Mouse (Mus musculus): ENCODE measurements at regions not wholly inside any gene's neighbourhood (a gene's known extent, or its start where the extent isn't known, plus 50 kb on each side); places are given as distances from the start of the nearest gene placed in this dataset.

- no peak for DNase-seq (ENCODE audit: low spot score in 2 of 2)
These were observed 103.2 kb downstream of the Vegfa start for GRCm38 (mm10) chr17:45928903-45929477.

GRCm38 (mm10) chr17:45928013-45928412 is 104.2 kb downstream of the Vegfa start:
- DNase-seq (ENCODE audit: low spot score in 2 of 2): no peak

GRCm38 (mm10) chr17:45925845-45926244 is 106.3 kb downstream of the Vegfa start:
- DNase-seq (ENCODE audit: low spot score in 2 of 2): no peak

- no peak for DNase-seq (ENCODE audit: low spot score in 2 of 2)
These were observed 107.6 kb downstream of the Vegfa start for GRCm38 (mm10) chr17:45924595-45924994.

- DNase-seq (ENCODE audit: low spot score in 2 of 2): no peak
These were observed 108.9 kb downstream of the Vegfa start for GRCm38 (mm10) chr17:45923217-45923730.

- no peak for DNase-seq (ENCODE audit: low spot score in 2 of 2)
These were observed 114.5 kb downstream of the Vegfa start for GRCm38 (mm10) chr17:45917647-45918046.

GRCm38 (mm10) chr17:45916937-45917336 is 115.2 kb downstream of the Vegfa start:
- no peak for DNase-seq (ENCODE audit: low spot score in 2 of 2)

GRCm38 (mm10) chr17:45914706-45915240 is 117.4 kb downstream of the Vegfa start:
- DNase-seq (ENCODE audit: low spot score in 2 of 2): no peak

GRCm38 (mm10) chr17:45914237-45914636 is 117.9 kb downstream of the Vegfa start:
- DNase-seq (ENCODE audit: low spot score in 2 of 2): no peak

- no peak for DNase-seq (ENCODE audit: low spot score in 2 of 2)
These were observed 118.5 kb downstream of the Vegfa start for GRCm38 (mm10) chr17:45913671-45914070.

GRCm38 (mm10) chr17:45912165-45912564 is 120.0 kb downstream of the Vegfa start:
- no peak for DNase-seq (ENCODE audit: low spot score in 2 of 2)

- no peak for DNase-seq (ENCODE audit: low spot score in 2 of 2)
These were observed 120.9 kb downstream of the Vegfa start for GRCm38 (mm10) chr17:45911201-45911731.

- DNase-seq (ENCODE audit: low spot score in 2 of 2): no peak
These were observed 121.9 kb downstream of the Vegfa start for GRCm38 (mm10) chr17:45910245-45910644.

- no peak for DNase-seq (ENCODE audit: low spot score in 2 of 2)
These were observed 124.6 kb downstream of the Vegfa start for GRCm38 (mm10) chr17:45907587-45907986.

GRCm38 (mm10) chr17:45905596-45905995 is 126.6 kb downstream of the Vegfa start:
- DNase-seq (ENCODE audit: low spot score in 2 of 2): no peak

GRCm38 (mm10) chr17:45904251-45904650 is 127.9 kb downstream of the Vegfa start:
- DNase-seq (ENCODE audit: low spot score in 2 of 2): peak in 1 of 2 experiments; percentile 43

GRCm38 (mm10) chr17:45903294-45903693 is 128.9 kb downstream of the Vegfa start:
- no peak for DNase-seq (ENCODE audit: low spot score in 2 of 2)

GRCm38 (mm10) chr17:45902668-45903067 is 129.5 kb downstream of the Vegfa start:
- no peak for DNase-seq (ENCODE audit: low spot score in 2 of 2)

- DNase-seq (ENCODE audit: low spot score in 2 of 2): no peak
These were observed 135.3 kb downstream of the Vegfa start for GRCm38 (mm10) chr17:45896922-45897302.

- DNase-seq (ENCODE audit: low spot score in 2 of 2): no peak
These were observed 135.8 kb downstream of the Vegfa start for GRCm38 (mm10) chr17:45896142-45896921.

GRCm38 (mm10) chr17:45894166-45894565 is 138.0 kb downstream of the Vegfa start:
- DNase-seq (ENCODE audit: low spot score in 2 of 2): no peak

- peak in 1 of 2 experiments; percentile 37 for DNase-seq (ENCODE audit: low spot score in 2 of 2)
These were observed 138.5 kb downstream of the Vegfa start for GRCm38 (mm10) chr17:45893698-45894097.
